Mouse (Mus musculus): ENCODE data around the gene Lemd1.

Lemd1 gene

DNA sequence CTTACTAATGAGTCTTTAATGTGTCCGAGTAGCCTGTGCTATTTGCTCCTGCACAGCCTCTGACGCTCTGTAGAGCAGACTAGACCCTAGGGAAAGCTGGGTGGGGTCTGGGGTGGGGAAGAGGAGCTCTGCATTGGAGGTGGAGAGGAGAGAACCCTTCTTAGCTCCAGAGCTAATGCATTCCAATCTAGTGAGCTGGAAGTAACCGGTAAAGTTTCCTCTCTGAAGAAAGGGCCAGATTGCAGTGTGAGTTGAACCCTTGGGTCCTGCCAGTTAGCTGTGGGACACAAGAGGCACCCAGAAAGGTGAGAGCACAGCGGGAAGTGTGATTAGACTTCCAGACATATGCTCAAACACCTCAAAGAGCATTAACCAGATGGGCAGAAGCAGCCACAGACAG is 100.5 kb downstream of the Lemd1 start:
- no peak for DNase-seq (ENCODE audit: low read depth)

DNA sequence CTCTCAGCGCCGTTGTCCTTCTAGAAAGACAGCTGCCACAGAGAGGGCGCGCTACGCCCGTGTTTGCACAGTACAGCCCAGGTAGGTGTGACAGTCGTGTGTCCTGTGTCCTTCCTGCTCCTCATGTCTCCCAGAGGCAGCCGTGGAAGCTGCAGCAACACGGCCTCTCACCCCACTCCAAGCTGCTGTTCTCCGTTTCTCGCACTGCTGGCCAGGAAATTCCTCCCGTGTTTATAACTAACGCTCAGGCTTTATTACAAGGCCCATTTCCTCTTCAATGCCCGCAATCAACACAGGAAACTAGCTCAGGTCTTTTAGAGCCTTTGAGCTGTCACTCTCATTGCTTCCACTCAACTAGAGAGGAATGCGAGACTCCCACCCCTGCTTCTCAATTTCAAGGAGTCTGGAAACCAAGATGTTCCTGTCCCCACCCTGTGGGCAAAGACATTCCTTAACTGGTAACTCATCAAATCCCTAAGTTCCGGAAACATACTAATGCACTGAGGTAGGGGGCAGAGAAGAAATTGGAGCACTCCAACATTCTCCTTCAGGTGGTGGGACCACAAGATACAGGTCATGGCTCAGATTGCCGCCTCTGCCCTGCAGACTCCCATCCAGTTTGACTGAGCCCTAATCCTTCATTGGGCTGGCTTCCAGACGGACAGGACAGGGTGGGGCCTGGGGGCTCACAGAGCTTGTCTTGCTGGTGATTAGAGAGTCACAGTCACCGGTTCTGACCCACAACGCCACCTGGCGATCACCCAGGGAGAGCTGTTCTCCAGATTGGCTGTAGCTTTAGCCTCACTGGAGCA is 101.3 kb downstream of the Lemd1 start:
- DNase-seq (ENCODE audit: low read depth): no peak

- no peak for DNase-seq (ENCODE audit: low read depth)
Observed at GRCm38 (mm10) chr1:132295506-132295905, 104.3 kb downstream of the Lemd1 start.

- DNase-seq (ENCODE audit: low read depth): no peak
Observed at GRCm38 (mm10) chr1:132296051-132296450, 104.8 kb downstream of the Lemd1 start.

DNA sequence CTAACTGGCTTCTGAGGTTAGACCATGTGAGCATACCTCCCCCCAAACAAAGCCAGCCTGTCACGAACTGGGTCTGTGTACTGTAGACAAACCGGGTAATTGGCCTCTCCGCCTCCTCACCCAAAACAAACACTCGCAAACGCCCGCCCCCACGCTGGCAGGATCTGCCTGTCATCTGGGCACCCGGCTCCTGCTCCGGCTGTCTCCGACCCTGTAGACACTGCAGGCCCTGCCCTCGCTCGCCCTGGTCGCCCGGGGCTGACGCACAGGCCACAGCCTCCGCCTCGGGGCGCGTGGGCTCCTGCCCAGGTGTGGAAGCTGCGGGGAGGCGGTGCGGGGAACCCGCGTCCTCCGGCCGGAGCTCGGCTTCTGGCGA is 107.2 kb downstream of the Lemd1 start, which contains the start of gene Klhdc8a:
TSS of gene Klhdc8a (plus strand) at position 202 of the 376 bp plus-strand sequence.
- DNase-seq (ENCODE audit: low read depth): no peak

DNA sequence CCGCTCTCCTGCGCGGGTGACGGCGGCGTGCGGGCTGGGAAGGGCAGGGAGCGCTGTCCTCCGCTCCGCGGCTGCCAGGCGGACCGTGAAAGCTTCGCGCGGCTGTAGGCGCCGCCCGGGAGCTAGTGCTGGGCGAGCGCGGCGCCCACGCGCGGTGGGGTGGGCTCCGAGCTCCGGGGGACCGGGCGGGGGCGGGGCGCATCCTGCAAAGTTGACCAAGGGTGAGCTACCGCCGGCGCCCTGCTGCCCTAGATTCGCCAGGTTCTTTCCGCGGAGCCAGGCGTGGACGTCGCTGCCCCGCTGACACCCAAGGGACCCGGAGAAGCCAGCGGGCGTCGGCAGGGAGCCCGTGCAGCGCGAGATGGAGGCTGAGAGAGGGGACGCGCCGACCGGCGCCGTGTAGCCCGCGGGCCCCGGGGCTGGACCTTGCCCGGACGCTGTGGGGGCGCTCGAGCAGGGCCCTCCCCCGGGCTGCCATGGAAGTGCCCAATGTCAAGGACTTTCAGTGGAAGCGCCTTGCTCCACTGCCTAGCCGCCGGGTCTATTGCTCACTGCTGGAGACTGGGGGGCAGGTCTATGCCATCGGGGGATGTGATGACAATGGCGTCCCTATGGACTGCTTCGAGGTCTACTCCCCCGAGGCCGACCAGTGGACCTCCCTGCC is 107.7 kb downstream of the Lemd1 start:
- DNase-seq (ENCODE audit: low read depth): no peak

DNA sequence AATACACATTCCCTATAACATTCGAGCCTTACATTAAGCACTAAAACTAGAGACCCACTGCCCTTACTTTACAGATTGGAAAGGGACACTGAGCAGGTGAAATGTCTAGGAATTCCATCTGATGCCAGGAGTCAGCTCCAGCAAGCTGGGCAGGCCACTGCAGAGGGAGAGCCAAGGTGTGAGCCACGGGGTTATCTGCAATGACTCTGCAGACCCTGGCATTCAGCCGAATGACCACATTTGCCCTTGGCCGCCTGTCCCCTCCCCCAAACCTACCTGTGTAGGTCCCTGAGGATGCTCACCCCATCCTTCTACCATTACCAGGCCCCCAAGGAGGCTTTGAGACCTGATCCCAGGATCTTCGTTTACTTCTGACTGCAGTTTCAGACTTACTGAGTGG is 108.5 kb downstream of the Lemd1 start:
- DNase-seq (ENCODE audit: low read depth): no peak

- DNase-seq (ENCODE audit: low read depth): no peak
Observed at GRCm38 (mm10) chr1:132301242-132301641, 110.0 kb downstream of the Lemd1 start.

DNA sequence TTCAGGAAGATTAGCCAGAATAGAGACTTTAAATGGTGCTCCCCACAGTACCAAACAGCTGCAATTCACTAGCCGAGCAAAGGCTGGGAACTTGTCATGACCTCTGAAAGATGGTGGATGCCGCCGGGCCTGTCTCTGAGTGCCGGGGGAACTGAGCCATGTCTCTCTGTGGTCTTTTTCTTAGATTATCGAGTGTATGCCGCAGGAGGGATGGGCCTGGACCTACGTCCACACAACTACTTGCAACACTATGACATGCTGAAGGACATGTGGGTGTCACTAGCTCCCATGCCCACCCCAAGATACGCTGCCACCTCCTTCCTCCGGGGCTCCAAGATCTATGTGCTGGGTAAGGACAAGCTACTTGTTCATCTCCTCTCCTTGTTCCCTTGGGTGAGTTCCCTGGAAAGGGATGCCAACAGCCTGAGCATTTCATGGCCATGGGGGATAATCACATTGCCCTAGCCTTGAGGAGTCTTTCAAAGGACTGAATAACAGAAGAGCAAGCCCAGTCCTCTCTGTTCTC is 111.2 kb downstream of the Lemd1 start:
- DNase-seq (ENCODE audit: low read depth): no peak

- DNase-seq (ENCODE audit: low read depth): no peak
Observed at GRCm38 (mm10) chr1:132304618-132305214, 113.5 kb downstream of the Lemd1 start.

GRCm38 (mm10) chr1:132306160-132306559 is 114.9 kb downstream of the Lemd1 start:
- peak; percentile 41 for DNase-seq (ENCODE audit: low read depth)

GRCm38 (mm10) chr1:132306808-132307207 is 115.6 kb downstream of the Lemd1 start:
- DNase-seq (ENCODE audit: low read depth): no peak

- DNase-seq (ENCODE audit: low read depth): no peak
Observed at GRCm38 (mm10) chr1:132307962-132308361, 116.7 kb downstream of the Lemd1 start.

DNA sequence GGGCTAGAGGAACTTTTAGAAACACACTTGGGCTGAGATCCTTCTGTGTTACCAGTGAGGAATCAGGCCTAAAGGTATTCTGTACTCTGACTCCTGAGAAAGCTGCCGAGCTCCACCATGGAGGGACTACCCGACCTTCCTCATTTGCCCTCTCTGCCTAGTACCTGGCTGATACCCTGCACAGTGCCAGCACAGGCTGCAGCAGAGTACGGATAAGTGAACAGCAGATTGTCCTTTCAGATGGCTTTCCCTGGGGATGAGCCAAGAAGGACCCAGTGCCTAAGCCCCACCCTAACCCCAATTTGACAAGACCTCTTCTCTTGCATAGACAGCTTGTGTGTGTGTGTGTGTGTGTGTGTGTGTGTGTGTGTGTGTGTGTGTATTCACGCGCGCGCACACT is 117.4 kb downstream of the Lemd1 start:
- no peak for DNase-seq (ENCODE audit: low read depth)
